Mouse (Mus musculus): Measurements from ENCODE around the gene Fam171a2. TPM values are rescaled to one million over a fixed set of nuclear protein-coding genes. Genes with fewer than 3 reads are reported as not detected.

Gene Fam171a2
- total RNA-seq (2014; rRNA removed; ENCODE audit: low replicate concordance), result 40.8 and 58.6 TPM in 2 replicates
- 1.7 and 1.8 TPM in 2 replicates for polyA plus RNA-seq (2015; fragmentation: Nextera tagmentation; extraction: Ambion mirVana)

GRCm38 (mm10) chr11:102447497-102447896 lies at the start of gene Fam171a2:
Gene Fam171a2, minus strand, starts transcription at chr11:102447682.
- Histone ChIP-seq H3K4me1 (ENCODE audit: control insufficient read depth, insufficient read depth) (peaks cover 40% of the 10 kb centered on the region), H3K27me3 (ENCODE audit: control insufficient read depth, insufficient read depth, low read length) (0 out of 2 replicates have a peak, but pooled peaks cover 7% of the 10 kb centered on the region), H3K9me3 (replicated peaks; ENCODE audit: control insufficient read depth, low read length) (no peaks in the 10 kb centered on the region), H3K4me2 (ENCODE audit: low read depth, low read length) (peak within 1 kb of the TSS; percentile 91), H3K36me3 (replicated peaks; ENCODE audit: control insufficient read depth, insufficient read depth, low read length) (peaks cover 4% of the 10 kb centered on the region; the same call in 1 of the 2 replicates), H3K4me3 (ENCODE audit: low read depth, low read length) (peak within 1 kb of the TSS; percentile 80), H3K9ac (replicated peaks; ENCODE audit: low read depth, low read length) (peak within 1 kb of the TSS; percentile 77), H3K27ac (ENCODE audit: low read depth) (peak within 1 kb of the TSS; percentile 84)
- WGBS, result under 1% methylated on average over 40 of the region's 40 CpGs
- DNase-seq (ENCODE audit: low spot score) (peak; percentile 43), ATAC-seq (ENCODE audit: insufficient read depth, low read depth) (peak; percentile 64)
- TF ChIP-seq EP300 (IDR thresholded peaks at IDR 0.05; ENCODE audit: low read depth) (no peak), CTCF (IDR thresholded peaks at IDR 0.05; ENCODE audit: low read depth) (peak; percentile 55)

- TF ChIP-seq EP300 (IDR thresholded peaks at IDR 0.05; ENCODE audit: low read depth), result no peak
- no peak for TF ChIP-seq CTCF (IDR thresholded peaks at IDR 0.05; ENCODE audit: low read depth)
- Histone ChIP-seq H3K27ac (ENCODE audit: low read depth) (no peak overlapping the region), H3K4me3 (ENCODE audit: low read depth, low read length) (no peak overlapping the region), H3K27me3 (ENCODE audit: control insufficient read depth, insufficient read depth, low read length) (no peaks in the 10 kb centered on the region), H3K9ac (replicated peaks; ENCODE audit: low read depth, low read length) (no peak overlapping the region), H3K9me3 (replicated peaks; ENCODE audit: control insufficient read depth, low read length) (no peaks in the 10 kb centered on the region), H3K4me1 (ENCODE audit: control insufficient read depth, insufficient read depth) (0 out of 2 replicates have a peak, but pooled peaks cover 9% of the 10 kb centered on the region), H3K36me3 (replicated peaks; ENCODE audit: control insufficient read depth, insufficient read depth, low read length) (peaks cover 50% of the 10 kb centered on the region), H3K4me2 (ENCODE audit: low read depth, low read length) (no peak overlapping the region)
- WGBS, result 60% methylated on average over 2 of the region's 2 CpGs
- ATAC-seq (ENCODE audit: insufficient read depth, low read depth) (no peak), DNase-seq (ENCODE audit: low spot score) (no peak)
Observed at GRCm38 (mm10) chr11:102496732-102497131, 49.2 kb upstream of the Fam171a2 start.

- ATAC-seq (ENCODE audit: insufficient read depth, low read depth) (no peak), DNase-seq (ENCODE audit: low spot score) (no peak)
- no peak overlapping the region for H3K9ac ChIP-seq (replicated peaks; ENCODE audit: low read depth, low read length)
- no peaks in the 10 kb centered on the region for H3K27me3 ChIP-seq (ENCODE audit: control insufficient read depth, insufficient read depth, low read length)
- WGBS, result 80% methylated on average over 2 of the region's 2 CpGs
- H3K4me2 ChIP-seq (ENCODE audit: low read depth, low read length), result no peak overlapping the region
- H3K4me1 ChIP-seq (ENCODE audit: control insufficient read depth, insufficient read depth), result 0 out of 2 replicates have a peak, but pooled peaks cover 9% of the 10 kb centered on the region
- no peaks in the 10 kb centered on the region for H3K9me3 ChIP-seq (replicated peaks; ENCODE audit: control insufficient read depth, low read length)
- H3K27ac ChIP-seq (ENCODE audit: low read depth), result no peak overlapping the region
- H3K36me3 ChIP-seq (replicated peaks; ENCODE audit: control insufficient read depth, insufficient read depth, low read length), result peaks cover 49% of the 10 kb centered on the region
- no peak for TF ChIP-seq CTCF (IDR thresholded peaks at IDR 0.05; ENCODE audit: low read depth)
- no peak for TF ChIP-seq EP300 (IDR thresholded peaks at IDR 0.05; ENCODE audit: low read depth)
- H3K4me3 ChIP-seq (ENCODE audit: low read depth, low read length), result no peak overlapping the region
Observed at GRCm38 (mm10) chr11:102496206-102496605, 48.7 kb upstream of the Fam171a2 start.

DNA sequence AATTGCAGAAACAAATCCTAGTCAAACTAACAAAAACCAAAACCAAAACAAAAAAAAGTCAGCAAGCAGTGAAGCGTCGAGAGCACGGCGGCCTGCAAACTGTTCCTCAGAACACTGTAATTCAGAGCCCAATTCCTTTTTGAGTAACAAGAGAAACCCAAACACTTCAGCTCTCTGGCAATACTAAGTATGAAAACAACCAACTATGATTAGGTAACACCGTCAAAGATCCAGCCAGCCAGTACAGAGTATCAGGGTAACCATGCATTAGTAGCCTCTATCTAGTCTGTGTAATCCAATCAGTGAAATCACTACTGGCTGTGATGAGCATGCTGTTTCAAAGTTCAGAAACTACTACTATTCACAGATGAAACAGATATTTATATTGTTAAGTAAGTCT lies 48.3 kb upstream of the Fam171a2 start:
- H3K27ac ChIP-seq (ENCODE audit: low read depth), result no peak overlapping the region
- ATAC-seq (ENCODE audit: insufficient read depth, low read depth), result no peak
- no peak for DNase-seq (ENCODE audit: low spot score)
- H3K4me2 ChIP-seq (ENCODE audit: low read depth, low read length), result no peak overlapping the region
- H3K27me3 ChIP-seq (ENCODE audit: control insufficient read depth, insufficient read depth, low read length), result no peaks in the 10 kb centered on the region
- H3K4me3 ChIP-seq (ENCODE audit: low read depth, low read length), result no peak overlapping the region
- no peak overlapping the region for H3K9ac ChIP-seq (replicated peaks; ENCODE audit: low read depth, low read length)
- H3K36me3 ChIP-seq (replicated peaks; ENCODE audit: control insufficient read depth, insufficient read depth, low read length), result peaks cover 44% of the 10 kb centered on the region
- no peak for TF ChIP-seq EP300 (IDR thresholded peaks at IDR 0.05; ENCODE audit: low read depth)
- no peak for TF ChIP-seq CTCF (IDR thresholded peaks at IDR 0.05; ENCODE audit: low read depth)
- 86% methylated on average over 5 of the region's 5 CpGs for whole genome bisulfite sequencing
- H3K4me1 ChIP-seq (ENCODE audit: control insufficient read depth, insufficient read depth), result 0 out of 2 replicates have a peak, but pooled peaks cover 9% of the 10 kb centered on the region
- no peaks in the 10 kb centered on the region for H3K9me3 ChIP-seq (replicated peaks; ENCODE audit: control insufficient read depth, low read length)

DNA sequence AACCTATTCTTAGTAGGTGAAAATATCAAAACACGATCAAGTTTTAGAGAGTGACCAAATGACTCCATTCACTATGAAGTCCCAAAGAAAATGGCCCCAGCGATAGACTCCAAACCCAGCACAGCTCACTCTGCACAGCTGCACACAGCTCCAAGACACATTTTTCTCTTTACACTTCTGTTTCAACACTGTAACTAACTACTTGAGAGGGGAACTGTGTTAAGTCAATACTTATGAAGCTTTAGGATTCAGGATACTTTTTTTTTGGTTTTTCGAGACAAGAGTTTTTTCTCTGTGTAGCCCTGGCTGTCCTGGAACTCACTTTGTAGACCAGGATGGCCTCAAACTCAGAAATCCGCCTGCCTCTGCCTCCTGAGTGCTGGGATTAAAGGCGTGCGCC lies 47.6 kb upstream of the Fam171a2 start:
- Histone ChIP-seq H3K27ac (ENCODE audit: low read depth) (no peak overlapping the region), H3K9me3 (replicated peaks; ENCODE audit: control insufficient read depth, low read length) (no peaks in the 10 kb centered on the region), H3K4me3 (ENCODE audit: low read depth, low read length) (no peak overlapping the region), H3K27me3 (ENCODE audit: control insufficient read depth, insufficient read depth, low read length) (no peaks in the 10 kb centered on the region), H3K4me2 (ENCODE audit: low read depth, low read length) (no peak overlapping the region), H3K36me3 (replicated peaks; ENCODE audit: control insufficient read depth, insufficient read depth, low read length) (peaks cover 38% of the 10 kb centered on the region), H3K4me1 (ENCODE audit: control insufficient read depth, insufficient read depth) (0 out of 2 replicates have a peak, but pooled peaks cover 9% of the 10 kb centered on the region), H3K9ac (replicated peaks; ENCODE audit: low read depth, low read length) (no peak overlapping the region)
- TF ChIP-seq CTCF (IDR thresholded peaks at IDR 0.05; ENCODE audit: low read depth), result no peak
- TF ChIP-seq EP300 (IDR thresholded peaks at IDR 0.05; ENCODE audit: low read depth), result no peak
- 95% methylated on average over 6 of the region's 6 CpGs for WGBS
- DNase-seq (ENCODE audit: low spot score) (no peak), ATAC-seq (ENCODE audit: insufficient read depth, low read depth) (no peak)
